Mouse (Mus musculus): ENCODE measurements at regions not wholly inside any gene's neighbourhood (a gene's known extent, or its start where the extent isn't known, plus 50 kb on each side); places are given as distances from the start of the nearest gene placed in this dataset.

GRCm38 (mm10) chr8:34371391-34371790 is 259.9 kb upstream of the Gm10131 start:
- TF ChIP-seq CTCF (IDR thresholded peaks at IDR 0.05; ENCODE audit: insufficient read depth, low read depth, low read length) (no peak), POLR2A (IDR thresholded peaks at IDR 0.05; ENCODE audit: insufficient read depth, low read depth, low read length) (no peak)
